Mouse (Mus musculus): ENCODE data around the gene Wap.

Wap gene

GRCm38 (mm10) chr11:6597523-6597922, 40.9 kb downstream of the Wap start:
- DNase-seq (ENCODE audit: low read depth, low spot score): no peak

DNA sequence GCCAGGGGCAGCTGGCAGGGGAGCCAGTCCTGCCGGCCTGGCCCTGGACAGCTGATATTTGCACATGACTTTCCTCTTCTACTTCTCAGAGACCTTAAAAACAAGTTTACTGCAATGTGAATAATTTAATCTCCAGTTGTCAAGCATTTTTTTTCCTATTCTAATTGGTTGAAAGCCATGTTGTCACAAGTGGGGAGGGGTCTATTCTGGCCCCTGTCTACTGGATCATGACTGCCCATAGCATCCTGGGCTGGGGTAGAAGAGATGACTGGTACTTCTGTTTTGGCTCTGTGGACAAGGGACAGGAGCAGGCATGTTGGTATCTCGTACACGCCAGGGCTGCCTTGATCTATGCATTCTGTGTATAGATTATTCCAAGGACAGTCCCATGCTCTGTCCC, 41.8 kb downstream of the Wap start:
- no peak for DNase-seq (ENCODE audit: low read depth, low spot score)

GRCm38 (mm10) chr11:6596205-6596604, 42.2 kb downstream of the Wap start:
- no peak for DNase-seq (ENCODE audit: low read depth, low spot score)

DNA sequence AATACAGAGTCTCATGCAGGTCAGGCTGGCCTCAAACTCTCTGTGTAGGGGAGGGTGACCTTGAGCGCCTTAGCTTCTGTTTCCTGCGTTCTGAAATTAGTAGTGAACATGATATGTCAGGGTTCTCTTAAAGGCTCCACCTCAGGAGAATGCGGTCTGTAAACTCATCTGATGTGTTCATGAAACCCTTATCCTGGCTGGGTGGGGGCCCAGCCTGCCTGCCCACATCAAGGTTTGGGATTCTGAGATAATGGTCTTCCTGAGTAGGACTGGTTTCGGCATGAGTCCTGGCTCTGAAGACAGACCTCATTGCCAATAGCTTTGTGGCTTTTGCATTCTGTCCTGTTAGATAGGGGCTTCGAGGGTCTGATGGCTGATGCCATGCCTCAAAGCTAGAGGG, 43.1 kb downstream of the Wap start:
- no peak for DNase-seq (ENCODE audit: low read depth, low spot score)

DNA sequence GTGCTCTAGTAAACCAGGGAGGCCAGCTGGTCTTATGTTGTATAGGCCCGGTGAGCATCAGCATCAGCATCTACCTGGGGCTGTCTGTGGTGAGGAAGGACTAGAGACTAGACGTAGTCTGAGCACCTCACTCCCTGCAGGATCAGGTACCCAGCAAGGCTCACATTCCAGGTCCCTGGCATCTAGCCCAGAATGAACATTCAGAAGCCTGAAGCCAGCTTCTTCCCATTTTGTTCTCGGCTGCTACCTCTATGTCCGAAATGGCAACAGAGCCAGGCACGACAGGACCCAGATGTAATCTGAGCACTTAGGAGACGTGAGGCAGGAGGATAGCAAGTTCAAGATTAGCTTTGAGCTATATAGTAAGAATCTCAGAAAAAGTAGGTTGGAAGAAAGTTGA, 43.6 kb downstream of the Wap start:
- no peak for DNase-seq (ENCODE audit: low read depth, low spot score)

DNA sequence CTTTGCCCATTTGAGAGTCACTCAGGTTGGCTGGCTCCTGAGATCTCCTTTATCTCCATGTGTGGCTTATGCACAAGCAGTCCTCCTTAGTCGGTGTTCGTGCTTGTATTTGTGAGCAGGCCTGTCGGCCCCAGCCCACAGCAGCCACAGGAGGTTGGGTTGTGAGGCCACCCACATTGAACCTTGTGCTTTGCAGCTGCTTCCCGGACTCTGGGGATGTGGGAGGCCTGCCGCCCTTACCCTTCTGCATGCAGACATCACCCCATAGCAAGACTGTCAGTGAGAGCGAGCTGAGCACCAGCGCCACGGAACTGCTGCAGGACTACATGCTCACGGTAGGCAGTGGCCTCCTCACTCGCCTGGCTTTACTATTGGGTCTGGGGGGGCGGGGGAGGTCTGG, 45.0 kb downstream of the Wap start:
- DNase-seq (ENCODE audit: low read depth, low spot score): no peak

GRCm38 (mm10) chr11:6590933-6591675, 47.3 kb downstream of the Wap start:
- no peak for DNase-seq (ENCODE audit: low read depth, low spot score)

DNA sequence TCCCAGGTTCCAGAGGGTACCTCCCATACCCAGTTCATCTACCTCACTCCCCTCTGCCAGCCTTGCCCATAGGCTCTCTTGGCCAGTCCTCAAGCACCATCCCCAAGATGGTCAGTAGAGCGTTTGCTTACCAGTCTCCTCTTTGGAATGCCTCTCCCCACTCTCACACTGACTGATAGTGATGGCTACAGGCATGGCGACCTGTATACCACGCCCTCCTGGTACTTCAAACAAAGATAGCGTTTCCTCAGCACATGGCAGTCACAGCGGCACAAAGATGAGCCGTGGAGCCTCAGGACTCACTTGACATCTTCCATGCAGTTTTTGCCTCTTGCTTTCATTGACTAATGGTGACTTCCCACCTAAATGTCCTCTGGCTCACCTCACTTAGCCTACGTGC, 48.6 kb downstream of the Wap start:
- DNase-seq (ENCODE audit: low read depth, low spot score): no peak

DNA sequence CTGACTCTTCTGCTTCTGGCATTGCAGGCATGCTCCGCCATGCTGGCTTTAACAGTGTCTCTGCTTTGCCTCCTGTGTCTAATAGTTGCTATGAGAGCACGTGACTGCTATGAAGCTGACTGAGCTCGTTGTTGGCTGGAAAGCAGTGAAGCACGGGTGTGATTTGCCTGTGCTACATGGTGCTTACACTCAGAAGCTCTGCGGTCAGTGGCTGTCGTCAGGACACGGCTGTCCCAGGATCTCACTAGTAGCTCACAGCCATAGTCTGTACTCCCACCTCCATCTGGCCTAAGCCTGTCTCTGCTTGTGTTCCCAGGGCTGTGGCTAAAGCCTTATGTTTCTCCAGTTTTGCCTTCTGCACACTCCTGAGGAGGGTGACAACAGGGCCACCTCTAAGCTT, 50.1 kb downstream of the Wap start:
- DNase-seq (ENCODE audit: low read depth, low spot score): peak; percentile 84

DNA sequence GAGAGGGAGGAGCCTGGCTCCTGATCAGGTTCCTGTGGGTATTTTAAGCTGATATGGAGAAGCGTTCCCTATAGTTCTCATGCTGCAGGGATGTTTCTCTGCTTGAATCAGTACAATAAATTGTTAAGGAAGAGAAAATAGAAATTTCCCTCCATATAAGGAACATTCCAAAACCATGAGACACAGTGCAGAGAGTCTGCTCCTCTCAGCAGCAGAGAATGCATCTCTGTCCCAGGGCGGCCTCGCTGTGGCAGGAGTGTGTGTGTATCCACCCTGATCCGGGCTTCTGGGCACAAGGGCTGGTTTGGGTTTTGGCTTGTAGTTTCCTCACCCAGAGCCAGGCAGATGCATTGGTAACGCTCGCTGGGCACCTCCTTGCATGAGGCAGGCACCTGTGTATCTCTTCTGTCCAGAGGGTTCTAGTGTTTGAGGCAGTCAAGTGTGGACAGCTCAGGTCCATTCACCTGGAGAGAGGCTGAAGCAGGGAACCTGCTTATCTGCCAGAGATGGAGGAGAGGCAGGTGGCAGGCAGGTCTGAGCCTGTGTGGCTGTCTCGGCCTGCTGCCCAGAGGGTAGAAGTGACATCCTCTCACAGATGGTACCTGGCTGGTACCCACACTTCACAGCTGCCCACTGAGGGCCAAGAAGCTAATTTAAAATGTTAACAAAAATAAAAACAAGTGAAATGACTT, 51.0 kb downstream of the Wap start:
- DNase-seq (ENCODE audit: low read depth, low spot score): peak; percentile 91

DNA sequence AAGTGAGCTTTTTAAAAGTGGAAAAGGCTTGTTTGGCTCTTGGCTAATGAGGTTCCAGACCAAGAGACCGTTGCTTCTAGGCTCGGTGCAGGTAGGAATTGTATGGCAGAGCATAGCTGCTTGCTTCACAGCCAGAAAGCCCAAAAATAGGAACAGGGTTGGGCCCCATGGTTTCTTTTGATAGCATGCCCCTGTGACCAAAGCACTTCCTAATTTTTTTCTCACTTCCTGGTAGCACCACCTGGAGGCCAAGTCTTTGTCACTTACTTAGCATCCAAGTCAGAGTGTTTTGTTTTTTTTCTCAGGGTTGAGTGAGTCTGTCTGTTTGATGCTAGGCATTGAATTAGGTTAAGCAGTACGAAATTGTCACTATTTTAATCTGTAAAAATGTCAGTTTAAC, 51.8 kb downstream of the Wap start:
- peak; percentile 92 for DNase-seq (ENCODE audit: low read depth, low spot score)

DNA sequence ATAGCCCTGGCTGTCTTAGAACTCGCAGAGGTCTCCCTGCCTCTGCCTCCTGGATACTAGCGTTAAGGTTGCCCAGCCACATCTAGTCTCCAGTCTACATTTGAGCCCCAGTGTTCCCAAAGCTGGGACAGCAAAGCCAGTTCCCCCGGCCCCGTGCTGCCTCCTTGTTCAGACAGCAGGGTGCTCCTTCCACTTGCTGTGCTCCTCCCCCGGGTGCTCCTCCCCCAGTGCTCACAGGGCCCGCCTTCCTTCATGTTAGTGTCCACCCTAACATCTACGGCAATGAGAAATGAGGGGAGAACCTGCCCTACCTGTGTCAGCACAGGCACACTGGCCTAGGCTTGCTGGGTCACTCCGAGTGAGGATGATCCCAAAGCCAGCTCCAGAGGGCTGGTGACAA, 52.7 kb downstream of the Wap start:
- peak; percentile 64 for DNase-seq (ENCODE audit: low read depth, low spot score)
